24 mouse cellular contexts compared by ENCODE assay signal in the genomic region with DNA sequence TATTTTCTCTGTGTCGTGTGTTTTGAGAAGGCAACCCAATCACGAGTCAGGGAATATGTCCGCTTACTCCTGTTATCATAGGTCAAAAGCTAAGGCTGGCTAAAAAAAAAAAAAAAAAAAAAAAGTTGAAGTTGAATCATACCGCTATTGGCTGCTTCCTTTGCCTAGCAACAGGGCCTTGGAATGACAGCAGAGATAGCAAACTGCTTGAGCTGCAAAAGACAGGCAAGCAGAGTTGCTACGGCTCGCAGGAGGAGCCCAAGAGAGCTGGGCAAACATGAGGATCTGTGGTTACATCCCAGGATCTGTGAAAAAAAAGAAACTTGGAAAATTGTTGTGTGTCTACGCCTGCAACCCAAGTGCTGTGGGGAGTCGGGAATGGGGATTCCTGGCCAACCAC.
A peak's percentile ranks its signal among the peaks of the same experiment; 100 is the strongest.
DNase-seq lines count a peak whose midpoint lies in the region; ATAC-seq and TF ChIP-seq lines count a peak whose summit lies in the region.
"Had no signal": no experiment of that assay in that cellular context is flagged by ENCODE, and none has a peak within 500 bp of the region (broad histone marks: within the 10 kb centered on the region; RNA-seq: fewer than 3 reads in every experiment).

No protein-coding gene starts in this region.

- no peak overlapping the region for H3K27ac ChIP-seq in midbrain, embryonic 11.5 days (ENCODE audit: low read depth, low read length)
- H3K27ac ChIP-seq: embryonic facial prominence, embryonic 15.5 days; forebrain, embryonic 10.5 days; forebrain, embryonic 15.5 days; gastrocnemius, adult 2 months; heart, embryonic 13.5 days; hindbrain, embryonic 12.5 days; intestine, embryonic 15.5 days had no signal

- H3K4me2 ChIP-seq in midbrain, embryonic 11.5 days: no peak overlapping the region
- H3K4me2 ChIP-seq: embryonic facial prominence, embryonic 15.5 days; forebrain, embryonic 15.5 days; heart, embryonic 13.5 days; hindbrain, embryonic 12.5 days; intestine, embryonic 15.5 days had no signal

- 46% methylated on average over 8 of the region's 8 CpGs for WGBS in lung, adult 2 months
- WGBS in midbrain, embryonic 11.5 days: 83% methylated on average over 8 of the region's 8 CpGs

- intact Hi-C loops in heart, postnatal 14 days (cut with DNase I): no loop called here

- H3K9ac ChIP-seq in midbrain, embryonic 11.5 days (ENCODE audit: low read length): no peak overlapping the region
- H3K9ac ChIP-seq: embryonic facial prominence, embryonic 15.5 days; forebrain, embryonic 15.5 days; heart, embryonic 13.5 days; hindbrain, embryonic 12.5 days; intestine, embryonic 15.5 days had no signal

- TF ChIP-seq POLR2A in lung, adult 2 months (IDR thresholded peaks at IDR 0.05; ENCODE audit: borderline replicate concordance, extremely low read depth, low read depth, low read length): no peak

- no peaks in the 10 kb centered on the region for H3K4me1 ChIP-seq in lung, adult 2 months (ENCODE audit: control insufficient read depth, insufficient read depth, low read length)
- peaks cover 2% of the 10 kb centered on the region; the same call in 1 of the 2 replicates for H3K4me1 ChIP-seq in midbrain, embryonic 11.5 days (ENCODE audit: control insufficient read depth, insufficient read depth, low read length)
- H3K4me1 ChIP-seq: embryonic facial prominence, embryonic 15.5 days; heart, embryonic 13.5 days; hindbrain, embryonic 12.5 days; intestine, embryonic 15.5 days had no signal

- ATAC-seq in midbrain, embryonic 11.5 days (ENCODE audit: low FRiP score): no peak
- ATAC-seq: activated CD4-positive, CD25-positive, alpha-beta regulatory T cell, adult 4 months; forebrain, embryonic 15.5 days; intestine, embryonic 15.5 days; Patski had no signal

- H3K36me3 ChIP-seq in midbrain, embryonic 11.5 days (ENCODE audit: control insufficient read depth, insufficient read depth, low read length): no peaks in the 10 kb centered on the region
- H3K36me3 ChIP-seq: embryonic facial prominence, embryonic 15.5 days; forebrain, embryonic 10.5 days; forebrain, embryonic 15.5 days; heart, embryonic 13.5 days; hindbrain, embryonic 12.5 days; intestine, embryonic 15.5 days had no signal

- no peak overlapping the region for H3K4me3 ChIP-seq in lung, adult 2 months (replicated peaks; ENCODE audit: extremely low read depth, low read depth, low read length)
- H3K4me3 ChIP-seq in midbrain, embryonic 11.5 days (ENCODE audit: low read depth, low read length): no peak overlapping the region
- H3K4me3 ChIP-seq: embryonic facial prominence, embryonic 15.5 days; erythroblast, embryonic 14.5 days; forebrain, embryonic 10.5 days; forebrain, embryonic 15.5 days; gastrocnemius, adult 2 months; heart, embryonic 13.5 days; hindbrain, embryonic 12.5 days; intestine, embryonic 15.5 days had no signal

- DNase-seq in adrenal gland, postnatal 10 days: peak; percentile 22
- no peak for DNase-seq in adrenal gland, postnatal 4 days (ENCODE audit: low spot score in 2 of 2)
- peak; percentile 37 for DNase-seq in heart, adult 11 months
- DNase-seq in heart, postnatal 14 days: no peak
- DNase-seq in lung, postnatal 36 days: peak; percentile 39
- DNase-seq in lung, adult 2 months: no peak
- DNase-seq in midbrain, embryonic 11.5 days (ENCODE audit: low spot score, missing footprints): no peak
- DNase-seq: cerebellum, adult 2 months; cerebellum, postnatal 10 days; embryo, embryonic 11 days; gastrocnemius, adult 2 months; gastrocnemius, postnatal 25 days; heart, postnatal 4 days; kidney, adult 18-20 months had no signal

- TF ChIP-seq CTCF in lung, adult 2 months (IDR thresholded peaks at IDR 0.05; ENCODE audit: insufficient read depth, low read length): no peak

- H3K27me3 ChIP-seq in midbrain, embryonic 11.5 days (ENCODE audit: control insufficient read depth, insufficient read depth, low read length): no peaks in the 10 kb centered on the region
- H3K27me3 ChIP-seq: CH12.LX; embryonic facial prominence, embryonic 15.5 days; forebrain, embryonic 15.5 days; heart, embryonic 13.5 days; hindbrain, embryonic 12.5 days; intestine, embryonic 15.5 days had no signal

- H3K9me3 ChIP-seq in midbrain, embryonic 11.5 days (ENCODE audit: control insufficient read depth, low read length): no peaks in the 10 kb centered on the region
- H3K9me3 ChIP-seq: embryonic facial prominence, embryonic 15.5 days; forebrain, embryonic 10.5 days; forebrain, embryonic 15.5 days; hindbrain, embryonic 12.5 days; intestine, embryonic 15.5 days had no signal

Comparison
In these comparisons a context has a peak if more than half of its experiments do, and no peak if none do; other contexts are left out.
1. DNase-seq: peak in adrenal gland, postnatal 10 days (single experiment), heart, adult 11 months (single experiment) and lung, postnatal 36 days (single experiment); none in adrenal gland, postnatal 4 days (0 of 2), heart, postnatal 14 days (0 of 2), lung, adult 2 months (single experiment) and midbrain, embryonic 11.5 days (single experiment).